Mouse (Mus musculus) stomach, embryonic 14.5 days (tissue): ENCODE measurements at regions not wholly inside any gene's neighbourhood (a gene's known extent, or its start where the extent isn't known, plus 50 kb on each side); places are given as distances from the start of the nearest gene placed in this dataset.

Experiments used
- ATAC-seq: fragments of 200-750 bp; cut with Nextera tagmentation; 2 replicates; pipeline ENCODE4 v1.8.0; 2017; ENCODE audit warnings: low read depth, moderate TSS enrichment; ENCODE audit not compliant: insufficient number of reproducible peaks, insufficient read depth, low FRiP score
- H3K27ac ChIP-seq: fragments of 300-500 bp; sonication (generic); 2 replicates; pipeline ENCODE4 v1.5.1; 2014; ENCODE audit warnings: mild to moderate bottlenecking, low read length, moderate library complexity, mixed read lengths
- H3K27me3 ChIP-seq: fragments of 300-500 bp; sonication (generic); 2 replicates; pipeline ENCODE4 v1.6.1; 2014; ENCODE audit warnings: low read length, control low read depth, mixed read lengths; ENCODE audit not compliant: control insufficient read depth, insufficient read depth
- H3K36me3 ChIP-seq: fragments of 300-500 bp; sonication (generic); 2 replicates; pipeline ENCODE4 v1.6.1; 2014; ENCODE audit warnings: mild to moderate bottlenecking, control low read depth, low read length, moderate library complexity, mixed read lengths; ENCODE audit not compliant: control insufficient read depth, insufficient read depth
- H3K4me1 ChIP-seq: fragments of 300-500 bp; sonication (generic); 2 replicates; pipeline ENCODE4 v1.6.1; 2014; ENCODE audit warnings: low read length, control low read depth, mixed read lengths; ENCODE audit not compliant: control insufficient read depth, insufficient read depth
- H3K4me2 ChIP-seq: fragments of 300-500 bp; sonication (generic); replicated peaks from 2 replicates; pipeline ENCODE4 v1.6.1; 2014; ENCODE audit warnings: low read depth, low read length, control low read depth
- H3K4me3 ChIP-seq: fragments of 300-500 bp; sonication (generic); 2 replicates; pipeline ENCODE4 v1.5.1; 2014; ENCODE audit warnings: low read depth, low read length, control low read depth
- H3K9ac ChIP-seq: fragments of 300-500 bp; sonication (generic); replicated peaks from 2 replicates; pipeline ENCODE4 v1.6.1; 2014; ENCODE audit warnings: low read depth, mild to moderate bottlenecking, control low read depth, low read length, moderate library complexity, mixed read lengths
- H3K9me3 ChIP-seq: fragments of 300-500 bp; sonication (generic); 2 replicates; pipeline ENCODE4 v1.6.1; 2016; ENCODE audit warnings: low read depth, low read length, control low read depth; ENCODE audit not compliant: control insufficient read depth
- WGBS: fragments of 180-500 bp; shearing (Covaris S2); extraction: QIAGEN DNeasy Blood & Tissue Kit; methylation state at CpG from one replicate; pipeline ENCODE4 v1.1.7; 2014; 5-methylcytosine and 5-hydroxymethylcytosine counted together

DNA sequence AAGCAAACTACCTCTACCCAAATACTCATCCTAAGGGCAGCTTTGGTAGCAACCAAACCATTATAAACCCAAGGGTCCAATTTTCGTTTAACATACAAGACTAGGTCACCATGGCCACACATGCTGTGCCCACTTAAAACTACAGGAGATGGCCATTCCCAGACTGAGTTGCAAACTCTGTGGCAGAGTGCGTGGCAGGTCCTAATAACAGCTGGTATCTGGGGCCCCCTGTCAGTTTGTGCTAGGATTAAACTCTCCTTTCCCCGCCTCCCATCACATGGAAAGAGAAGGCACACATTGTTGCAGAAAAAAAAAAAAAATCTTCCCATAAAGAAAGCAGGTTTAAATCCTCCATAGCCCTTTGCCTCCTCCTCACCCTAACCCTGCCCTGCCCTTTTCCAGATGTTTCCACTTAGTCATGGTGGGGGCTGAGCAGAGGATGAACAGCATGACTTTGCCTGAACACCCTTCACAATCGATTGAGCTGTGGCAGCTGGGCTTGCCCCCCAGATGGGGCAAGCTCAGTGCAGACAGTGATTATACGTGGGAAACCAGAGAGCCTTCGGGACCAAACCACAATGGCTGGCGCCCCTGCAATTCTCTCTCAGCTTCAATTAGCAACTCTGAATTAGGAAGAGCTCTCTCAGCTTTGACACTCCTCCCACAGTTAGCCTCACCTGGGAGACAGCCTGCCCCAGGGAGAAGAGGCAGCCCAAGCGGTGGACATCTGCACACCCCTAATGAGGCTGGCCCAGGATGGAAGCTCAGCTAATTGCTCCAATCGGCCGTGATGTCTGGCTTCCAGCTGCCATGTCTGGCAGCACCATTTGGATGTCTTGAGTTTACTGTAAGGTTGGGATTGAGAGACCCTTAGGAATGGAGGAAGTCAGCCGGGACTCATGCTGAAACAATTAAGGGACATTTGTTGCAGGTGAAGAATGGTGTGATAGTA is 365.9 kb downstream of the Tns1 start:
- H3K36me3 ChIP-seq = no peaks in the 10 kb centered on the region
- H3K4me3 ChIP-seq = no peak overlapping the region
- no peak overlapping the region for H3K9ac ChIP-seq
- H3K27ac ChIP-seq = no peak overlapping the region
- H3K9me3 ChIP-seq = no peaks in the 10 kb centered on the region
- 0 out of 2 replicates have a peak, but pooled peaks cover 3% of the 10 kb centered on the region for H3K4me1 ChIP-seq
- no peak overlapping the region for H3K4me2 ChIP-seq
- no peaks in the 10 kb centered on the region for H3K27me3 ChIP-seq
- 32% methylated on average over 11 of the region's 11 CpGs for WGBS
- peak; percentile 69; the same call in 1 of the 2 replicates for ATAC-seq

- Histone ChIP-seq H3K4me3 (no peak overlapping the region), H3K4me1 (0 out of 2 replicates have a peak, but pooled peaks cover 3% of the 10 kb centered on the region), H3K27me3 (no peaks in the 10 kb centered on the region), H3K9ac (no peak overlapping the region), H3K4me2 (no peak overlapping the region), H3K27ac (no peak overlapping the region), H3K9me3 (no peaks in the 10 kb centered on the region), H3K36me3 (no peaks in the 10 kb centered on the region)
- WGBS = 67% methylated on average over 5 of the region's 5 CpGs
- no peak for ATAC-seq
These were observed 368.5 kb downstream of the Tns1 start for GRCm38 (mm10) chr1:73755791-73756190.

- H3K27ac ChIP-seq = no peak overlapping the region
- 0 out of 2 replicates have a peak, but pooled peaks cover 3% of the 10 kb centered on the region for H3K4me1 ChIP-seq
- no peak overlapping the region for H3K9ac ChIP-seq
- H3K27me3 ChIP-seq = no peaks in the 10 kb centered on the region
- H3K36me3 ChIP-seq = no peaks in the 10 kb centered on the region
- 81% methylated on average over 2 of the region's 2 CpGs for WGBS
- H3K4me2 ChIP-seq = no peak overlapping the region
- H3K4me3 ChIP-seq = no peak overlapping the region
- no peaks in the 10 kb centered on the region for H3K9me3 ChIP-seq
- no peak for ATAC-seq
These were observed 369.3 kb downstream of the Tns1 start for GRCm38 (mm10) chr1:73754928-73755327.

GRCm38 (mm10) chr1:73753157-73753556 is 371.1 kb downstream of the Tns1 start:
- no peak for ATAC-seq
- Histone ChIP-seq H3K9ac (no peak overlapping the region), H3K4me1 (0 out of 2 replicates have a peak, but pooled peaks cover 2% of the 10 kb centered on the region), H3K4me3 (no peak overlapping the region), H3K27ac (no peak overlapping the region), H3K9me3 (no peaks in the 10 kb centered on the region), H3K36me3 (no peaks in the 10 kb centered on the region), H3K27me3 (no peaks in the 10 kb centered on the region), H3K4me2 (no peak overlapping the region)
- WGBS = 80% methylated on average over 2 of the region's 2 CpGs

GRCm38 (mm10) chr1:73748702-73749101 is 375.5 kb downstream of the Tns1 start:
- Histone ChIP-seq H3K36me3 (no peaks in the 10 kb centered on the region), H3K9ac (no peak overlapping the region), H3K27me3 (no peaks in the 10 kb centered on the region), H3K4me3 (no peak overlapping the region), H3K9me3 (no peaks in the 10 kb centered on the region), H3K4me2 (no peak overlapping the region), H3K4me1 (peaks cover 11% of the 10 kb centered on the region), H3K27ac (no peak overlapping the region)
- ATAC-seq = no peak

DNA sequence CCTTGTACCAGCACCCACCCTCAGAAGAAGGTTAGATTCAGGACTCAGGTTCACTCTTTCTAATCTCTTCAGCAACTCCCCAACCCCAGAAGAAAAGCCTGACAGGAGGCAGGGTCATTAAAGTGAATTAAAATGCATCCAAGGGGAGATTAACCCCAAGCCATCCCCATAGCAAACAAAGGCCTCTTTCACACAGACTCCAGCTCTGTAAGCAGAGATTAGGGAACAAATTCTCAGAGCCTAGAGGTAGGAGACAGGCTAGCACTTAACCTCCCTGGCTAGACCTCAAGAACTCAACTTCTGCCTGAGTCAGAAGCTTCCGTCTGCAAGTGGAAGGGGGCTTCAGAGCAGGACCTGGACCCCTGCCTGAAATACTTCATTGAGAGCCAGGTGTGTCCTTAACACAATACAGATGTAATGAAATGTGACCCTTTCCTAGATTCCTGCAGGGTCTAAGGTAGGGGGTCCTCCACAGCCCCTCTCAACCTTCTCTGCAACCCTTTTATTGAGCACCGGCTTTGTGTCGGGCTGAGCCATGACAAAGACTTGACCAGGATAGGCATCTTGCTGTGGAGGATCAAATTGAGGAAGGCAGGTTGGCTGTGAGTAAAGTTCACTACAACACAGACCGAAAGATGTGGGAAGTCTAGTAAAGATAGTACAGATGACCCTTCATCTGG is 379.6 kb downstream of the Tns1 start:
- H3K9me3 ChIP-seq = no peaks in the 10 kb centered on the region
- H3K27me3 ChIP-seq = no peaks in the 10 kb centered on the region
- no peaks in the 10 kb centered on the region for H3K36me3 ChIP-seq
- ATAC-seq = 0 out of 2 replicates have a peak, but pooled peaks have one; percentile 70
- H3K27ac ChIP-seq = peak overlapping the region; percentile 75
- H3K4me3 ChIP-seq = no peak overlapping the region
- H3K4me2 ChIP-seq = no peak overlapping the region
- 65% methylated on average over 4 of the region's 4 CpGs for WGBS
- H3K4me1 ChIP-seq = peaks cover 19% of the 10 kb centered on the region
- H3K9ac ChIP-seq = no peak overlapping the region

DNA sequence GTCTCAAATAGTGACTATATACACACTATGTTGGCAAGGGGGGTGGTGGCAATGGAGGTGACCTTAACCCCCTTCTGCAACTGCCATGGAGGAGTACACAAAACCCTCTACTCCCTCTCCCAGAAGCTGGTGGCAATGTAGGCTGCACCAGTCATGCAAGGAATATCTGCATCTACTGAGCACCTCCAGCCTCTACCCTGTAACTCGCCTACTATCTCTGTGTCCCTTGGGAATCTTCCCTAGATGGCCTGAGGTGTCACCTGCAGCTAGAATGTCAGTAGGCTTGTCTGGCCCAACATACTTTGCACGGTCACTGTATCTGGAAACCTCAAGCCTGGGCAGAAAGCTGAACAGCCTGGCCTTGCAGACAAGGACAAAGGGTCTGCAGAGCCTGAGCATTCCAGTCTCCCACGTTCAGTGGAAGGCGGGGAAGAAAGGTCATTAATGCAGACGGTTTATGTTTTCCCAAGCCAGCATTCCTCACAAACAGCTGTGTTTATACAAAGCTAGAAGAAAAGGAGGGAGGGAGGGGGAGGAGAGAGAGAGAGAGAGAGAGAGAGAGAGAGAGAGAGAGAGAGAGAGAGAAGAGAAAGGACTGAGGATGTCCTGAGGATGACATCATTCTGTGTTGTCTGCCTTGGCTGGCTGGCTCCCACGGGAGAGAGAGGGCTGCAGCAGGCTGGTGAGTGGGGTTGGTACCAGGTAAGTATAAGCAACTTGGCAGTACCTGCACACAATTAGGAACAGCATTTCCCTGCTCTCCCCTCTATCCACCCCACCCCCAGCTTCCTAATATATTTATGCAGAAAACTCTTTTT is 380.3 kb downstream of the Tns1 start:
- no peaks in the 10 kb centered on the region for H3K27me3 ChIP-seq
- peaks cover 19% of the 10 kb centered on the region for H3K4me1 ChIP-seq
- ATAC-seq = peak; percentile 86
- H3K9me3 ChIP-seq = no peaks in the 10 kb centered on the region
- WGBS = 14% methylated on average over 6 of the region's 6 CpGs
- peak overlapping the region; percentile 84 for H3K27ac ChIP-seq
- no peak overlapping the region for H3K9ac ChIP-seq
- no peaks in the 10 kb centered on the region for H3K36me3 ChIP-seq
- no peak overlapping the region for H3K4me3 ChIP-seq
- H3K4me2 ChIP-seq = no peak overlapping the region

- H3K36me3 ChIP-seq = no peaks in the 10 kb centered on the region
- H3K9ac ChIP-seq = no peak overlapping the region
- no peaks in the 10 kb centered on the region for H3K9me3 ChIP-seq
- H3K4me1 ChIP-seq = no peaks in the 10 kb centered on the region
- H3K4me2 ChIP-seq = no peak overlapping the region
- 0 out of 2 replicates have a peak, but pooled peaks have one; percentile 49 for ATAC-seq
- no peak overlapping the region for H3K27ac ChIP-seq
- H3K4me3 ChIP-seq = no peak overlapping the region
- H3K27me3 ChIP-seq = no peaks in the 10 kb centered on the region
These were observed 387.2 kb downstream of the Tns1 start for GRCm38 (mm10) chr1:73737083-73737482.
